Mouse (Mus musculus) spleen, adult 2 months (tissue): ENCODE results near the gene Dennd6b.

ENCODE experiments used
- CTCF ChIP-seq: fragments of 200-500 bp; IDR thresholded peaks from 2 replicates; pipeline ENCODE4 v1.5.1; 2011; ENCODE audit warnings: mild to moderate bottlenecking, inconsistent platforms; ENCODE audit not compliant: insufficient read depth, insufficient read length, insufficient replicate concordance; ENCODE audit errors: extremely low read depth
- POLR2A ChIP-seq: fragments of 200-500 bp; IDR thresholded peaks from 2 replicates; pipeline ENCODE4 v1.6.1; 2011; ENCODE audit warnings: low read depth, low read length, inconsistent platforms

DNA sequence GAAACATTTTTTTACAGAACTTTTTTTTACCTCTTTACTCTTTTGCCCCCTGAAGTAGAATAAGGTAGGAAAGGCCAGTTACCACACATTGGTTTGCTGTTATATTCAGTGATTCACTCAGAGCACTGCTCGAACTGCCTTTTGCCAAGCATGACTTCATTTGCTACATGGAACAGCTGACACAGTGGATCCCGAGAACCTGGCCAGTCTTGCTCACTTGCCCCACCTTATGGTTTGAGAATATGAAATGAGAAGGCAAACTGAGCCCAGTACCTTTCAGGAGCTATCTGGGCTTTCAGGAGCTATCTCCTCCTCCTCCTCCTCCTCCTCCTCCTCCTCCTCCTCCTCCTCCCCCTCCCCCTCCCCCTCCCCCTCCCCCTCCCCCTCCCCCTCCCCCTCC lies 37.3 kb upstream of the Dennd6b start:
- TF ChIP-seq CTCF (no peak), POLR2A (no peak)
